Mouse (Mus musculus) liver, adult 2 months (tissue): ENCODE results near the gene Ube2b. TPM values are rescaled to one million over a fixed set of nuclear protein-coding genes. Genes with fewer than 3 reads are reported as not detected.

Experiments used
- DNase-seq: peaks from one replicate; pipeline ENCODE4 v3.0.0-alpha.2; 2011; ENCODE audit warnings: low read depth, low spot score; ENCODE audit errors: extremely low read depth
- H3K27ac ChIP-seq: fragments of 200-500 bp; replicated peaks from 2 replicates; pipeline ENCODE4 v1.5.1; 2012; ENCODE audit warnings: low read depth, mild to moderate bottlenecking, control low read depth, inconsistent platforms, low read length; ENCODE audit not compliant: insufficient read depth
- H3K27me3 ChIP-seq: fragments of 200-500 bp; 2 replicates; pipeline ENCODE4 v1.6.1; 2012; ENCODE audit warnings: mild to moderate bottlenecking, moderate library complexity, low read length, inconsistent platforms; ENCODE audit not compliant: control insufficient read depth, insufficient read depth
- H3K36me3 ChIP-seq: fragments of 200-500 bp; 2 replicates; pipeline ENCODE4 v1.6.1; 2012; ENCODE audit warnings: low read length, inconsistent platforms; ENCODE audit not compliant: control insufficient read depth, insufficient read depth
- H3K4me1 ChIP-seq: fragments of 200-500 bp; 2 replicates; pipeline ENCODE4 v1.6.1; 2011; ENCODE audit warnings: low read length; ENCODE audit not compliant: control insufficient read depth, insufficient read depth
- H3K4me3 ChIP-seq: fragments of 200-500 bp; 2 replicates; pipeline ENCODE4 v1.5.1; 2011; ENCODE audit warnings: low read depth, mild to moderate bottlenecking, control low read depth, low read length, moderate library complexity; ENCODE audit not compliant: insufficient read depth
- H3K79me2 ChIP-seq: fragments of 200-500 bp; 2 replicates; pipeline ENCODE4 v1.6.1; 2012; ENCODE audit warnings: inconsistent platforms, mild to moderate bottlenecking, low read length, moderate library complexity; ENCODE audit not compliant: control insufficient read depth, insufficient read depth
- H3K9ac ChIP-seq: fragments of 200-500 bp; 2 replicates; pipeline ENCODE4 v1.6.1; 2012; ENCODE audit warnings: low read depth, mild to moderate bottlenecking, control low read depth, inconsistent platforms, low read length
- CTCF ChIP-seq: fragments of 200-500 bp; IDR thresholded peaks from 2 replicates; pipeline ENCODE4 v1.5.1; 2011; ENCODE audit warnings: low read depth, low read length, control low read depth
- POLR2A ChIP-seq: fragments of 200-500 bp; IDR thresholded peaks from 2 replicates; pipeline ENCODE4 v1.6.1; 2011; ENCODE audit warnings: low read length, control low read depth; ENCODE audit not compliant: insufficient read depth; ENCODE audit errors: extremely low read depth
- WGBS: fragments of 180-500 bp; shearing (Covaris S2); methylation state at CpG from one replicate; pipeline ENCODE4 v1.1.7; 2018; 5-methylcytosine and 5-hydroxymethylcytosine counted together
- polyA plus RNA-seq: library from polyadenylated mRNA; depleted of rRNA; stranded (reverse); fragments of >200 nt; gene quantifications from 2 replicates; pipeline ENCODE4 v1.2.3, GENCODE M21; 2012; rRNA removed
- total RNA-seq: library from RNA; depleted of rRNA; stranded (reverse); fragments of >200 nt; gene quantifications from 2 replicates; pipeline ENCODE4 v1.2.3, GENCODE M21; 2014; rRNA removed

Ube2b gene
- total RNA-seq (107 and 110 TPM in 2 replicates), polyA plus RNA-seq (36.4 and 50.2 TPM in 2 replicates)

GRCm38 (mm10) chr11:52000290-52000962 is at the start of gene Ube2b:
Gene Ube2b (minus strand): TSS chr11:52000762.
- DNase-seq: peak; percentile 95
- Histone ChIP-seq H3K9ac (peak within 1 kb of the TSS; percentile 94), H3K27me3 (no peaks in the 10 kb centered on the region), H3K4me3 (peak within 1 kb of the TSS; percentile 79), H3K79me2 (peaks cover 26% of the 10 kb centered on the region; the same call in 1 of the 2 replicates), H3K4me1 (peaks cover 18% of the 10 kb centered on the region), H3K36me3 (peaks cover 23% of the 10 kb centered on the region), H3K27ac (peak within 1 kb of the TSS; percentile 98)
- under 1% methylated on average over 54 of the region's 63 CpGs for WGBS
- TF ChIP-seq CTCF (no peak), POLR2A (peak; percentile 74; the same call in 1 of the 2 replicates)

GRCm38 (mm10) chr11:52046446-52047165 is 46.0 kb upstream of the Ube2b start:
- no peak overlapping the region for H3K9ac ChIP-seq
- no peak overlapping the region for H3K27ac ChIP-seq
- TF ChIP-seq CTCF (no peak), POLR2A (no peak)
- no peaks in the 10 kb centered on the region for H3K36me3 ChIP-seq
- H3K4me3 ChIP-seq: no peak overlapping the region
- DNase-seq: no peak
- H3K4me1 ChIP-seq: no peaks in the 10 kb centered on the region
- H3K79me2 ChIP-seq: no peaks in the 10 kb centered on the region
- no peaks in the 10 kb centered on the region for H3K27me3 ChIP-seq
- 69% methylated on average over 4 of the region's 4 CpGs for WGBS

- TF ChIP-seq CTCF (no peak), POLR2A (no peak)
- no peak overlapping the region for H3K4me3 ChIP-seq
- H3K36me3 ChIP-seq: no peaks in the 10 kb centered on the region
- no peak overlapping the region for H3K9ac ChIP-seq
- no peaks in the 10 kb centered on the region for H3K79me2 ChIP-seq
- no peaks in the 10 kb centered on the region for H3K4me1 ChIP-seq
- H3K27me3 ChIP-seq: no peaks in the 10 kb centered on the region
- H3K27ac ChIP-seq: no peak overlapping the region
- DNase-seq: no peak
Measured at GRCm38 (mm10) chr11:52044156-52044555, 43.6 kb upstream of the Ube2b start.

- DNase-seq: no peak
- Histone ChIP-seq H3K4me3 (no peak overlapping the region), H3K9ac (no peak overlapping the region), H3K79me2 (no peaks in the 10 kb centered on the region), H3K36me3 (no peaks in the 10 kb centered on the region), H3K27me3 (no peaks in the 10 kb centered on the region), H3K4me1 (no peaks in the 10 kb centered on the region), H3K27ac (no peak overlapping the region)
- TF ChIP-seq CTCF (no peak), POLR2A (no peak)
- 69% methylated on average over 3 of the region's 3 CpGs for WGBS
Measured at GRCm38 (mm10) chr11:52043224-52043623, 42.7 kb upstream of the Ube2b start.

GRCm38 (mm10) chr11:52037659-52038058 is 37.1 kb upstream of the Ube2b start:
- Histone ChIP-seq H3K27me3 (no peaks in the 10 kb centered on the region), H3K36me3 (no peaks in the 10 kb centered on the region), H3K79me2 (no peaks in the 10 kb centered on the region), H3K4me3 (no peak overlapping the region), H3K9ac (no peak overlapping the region), H3K4me1 (no peaks in the 10 kb centered on the region), H3K27ac (no peak overlapping the region)
- DNase-seq: no peak
- 56% methylated on average over 3 of the region's 3 CpGs for WGBS
- TF ChIP-seq POLR2A (no peak), CTCF (no peak)

GRCm38 (mm10) chr11:52035905-52036304 is 35.3 kb upstream of the Ube2b start:
- Histone ChIP-seq H3K36me3 (no peaks in the 10 kb centered on the region), H3K79me2 (no peaks in the 10 kb centered on the region), H3K27ac (no peak overlapping the region), H3K4me3 (no peak overlapping the region), H3K9ac (no peak overlapping the region), H3K27me3 (no peaks in the 10 kb centered on the region), H3K4me1 (no peaks in the 10 kb centered on the region)
- WGBS: 67% methylated on average over 3 of the region's 3 CpGs
- TF ChIP-seq POLR2A (no peak), CTCF (no peak)
- no peak for DNase-seq
